Mouse (Mus musculus) myocyte (in vitro differentiated cells): ENCODE results near the gene Cbs. TPM values are rescaled to one million over a fixed set of nuclear protein-coding genes. Genes with fewer than 3 reads are reported as not detected.

Experiments
- H3K27me3 ChIP-seq: one replicate; pipeline ENCODE4 v1.6.1; 2011; ENCODE audit not compliant: control insufficient read depth, insufficient read depth, insufficient read length
- H3K36me3 ChIP-seq: one replicate; pipeline ENCODE4 v1.6.1; 2011; ENCODE audit not compliant: control insufficient read depth, insufficient read depth
- H3K4me2 ChIP-seq: one replicate; pipeline ENCODE4 v1.6.1; 2011; ENCODE audit warnings: low read depth, control low read depth
- H3K4me3 ChIP-seq: one replicate; pipeline ENCODE4 v1.5.1; 2011; ENCODE audit warnings: mild to moderate bottlenecking, control low read depth, moderate library complexity
- H3K79me2 ChIP-seq: one replicate; pipeline ENCODE4 v1.6.1; 2011; ENCODE audit not compliant: control insufficient read depth, insufficient read depth
- H3ac ChIP-seq: one replicate; pipeline ENCODE4 v1.6.1; 2011; ENCODE audit not compliant: control insufficient read depth, insufficient read length
- CEBPB ChIP-seq: IDR thresholded peaks from 2 replicates; pipeline ENCODE4 v1.6.1; 2011; ENCODE audit warnings: mild to moderate bottlenecking, moderate library complexity; ENCODE audit not compliant: poor library complexity, insufficient read depth, severe bottlenecking
- E2F4 ChIP-seq: IDR thresholded peaks from one replicate; pipeline ENCODE4 v1.6.1; 2011; ENCODE audit warnings: mild to moderate bottlenecking, control low read depth, moderate library complexity; ENCODE audit not compliant: insufficient read depth
- MAX ChIP-seq: IDR thresholded peaks from one replicate; pipeline ENCODE4 v1.6.1; 2011; ENCODE audit warnings: low read depth, mild to moderate bottlenecking, control low read depth
- MYOD1 ChIP-seq, 3 experiments: IDR thresholded peaks; one replicate each; pipeline ENCODE4 v1.6.1; 2011; ENCODE audit warnings: control low read depth in 2 of 3, low read depth in 2 of 3, mild to moderate bottlenecking in 2 of 3, moderate library complexity in 1 of 3; ENCODE audit not compliant: insufficient read length in 2 of 3, control insufficient read depth in 1 of 3
- MYOG ChIP-seq, 3 experiments: IDR thresholded peaks; one replicate each; pipeline ENCODE4 v1.6.1; 2011; ENCODE audit warnings: control low read depth in 2 of 3, low read depth in 2 of 3, mild to moderate bottlenecking in 2 of 3; ENCODE audit not compliant: insufficient read length in 2 of 3, control insufficient read depth in 1 of 3, insufficient read depth in 1 of 3
- POLR2A ChIP-seq: IDR thresholded peaks from one replicate; pipeline ENCODE4 v1.6.1; 2011; ENCODE audit warnings: low read depth, mild to moderate bottlenecking, control low read depth, moderate library complexity; ENCODE audit not compliant: insufficient read length
- POLR2AphosphoS2 ChIP-seq: IDR thresholded peaks from one replicate; pipeline ENCODE4 v1.6.1; 2011; ENCODE audit warnings: low read depth, control low read depth; ENCODE audit not compliant: insufficient read length
- REST ChIP-seq: IDR thresholded peaks from one replicate; pipeline ENCODE4 v1.6.1; 2011; ENCODE audit warnings: mild to moderate bottlenecking, control low read depth, moderate library complexity; ENCODE audit not compliant: insufficient read depth, insufficient read length
- SRF ChIP-seq: IDR thresholded peaks from one replicate; pipeline ENCODE4 v1.6.1; 2011; ENCODE audit warnings: low read depth; ENCODE audit not compliant: control insufficient read depth, insufficient read length
- TCF12 ChIP-seq: IDR thresholded peaks from one replicate; pipeline ENCODE4 v1.6.1; 2011; ENCODE audit warnings: mild to moderate bottlenecking, control low read depth; ENCODE audit not compliant: poor library complexity, insufficient read depth, severe bottlenecking
- TCF3 ChIP-seq: IDR thresholded peaks from one replicate; pipeline ENCODE4 v1.6.1; 2011; ENCODE audit warnings: low read depth, control low read depth; ENCODE audit not compliant: insufficient read length
- USF1 ChIP-seq: IDR thresholded peaks from one replicate; pipeline ENCODE4 v1.6.1; 2011; ENCODE audit warnings: low read depth, mild to moderate bottlenecking, control low read depth, moderate library complexity
- polyA plus RNA-seq: library from polyadenylated mRNA; unstranded; fragments of >200 nt; fragmentation: generic; extraction: Trizol; gene quantifications from one replicate; pipeline ENCODE4 v1.2.1, GENCODE M21; 2012; ENCODE audit warnings: missing spikeins

Gene Cbs
- polyA plus RNA-seq, 1 experiment = 0.06 TPM

GRCm38 (mm10) chr17:31570321-31570925 lies 66.6 kb downstream of the Cbs start:
- TF ChIP-seq MYOG (IDR thresholded peaks at IDR 0.05; ENCODE audit: control insufficient read depth in 1 of 3, insufficient read depth in 1 of 3, insufficient read length in 2 of 3, low read depth in 2 of 3) = no peak
- no peak for TF ChIP-seq USF1
- TF ChIP-seq POLR2AphosphoS2 = no peak
- no peak for TF ChIP-seq CEBPB
- Histone ChIP-seq H3ac (no peak overlapping the region), H3K4me3 (no peak overlapping the region), H3K79me2 (peaks cover 47% of the 10 kb centered on the region), H3K4me2 (peak overlapping the region; percentile 46), H3K36me3 (no peaks in the 10 kb centered on the region), H3K27me3 (no peaks in the 10 kb centered on the region)

- no peak overlapping the region for H3K4me3 ChIP-seq
- H3ac ChIP-seq = no peak overlapping the region
- TF ChIP-seq CEBPB (no peak), SRF (no peak), TCF3 (no peak), TCF12 (no peak), MYOD1 (IDR thresholded peaks at IDR 0.05; ENCODE audit: control insufficient read depth in 1 of 3, insufficient read length in 2 of 3, low read depth in 2 of 3) (no peak), MYOG (IDR thresholded peaks at IDR 0.05; ENCODE audit: control insufficient read depth in 1 of 3, insufficient read depth in 1 of 3, insufficient read length in 2 of 3, low read depth in 2 of 3) (no peak), POLR2AphosphoS2 (no peak), POLR2A (no peak), REST (no peak), E2F4 (no peak), MAX (no peak), USF1 (no peak)
- H3K4me2 ChIP-seq = peak overlapping the region; percentile 46
- H3K36me3 ChIP-seq = no peaks in the 10 kb centered on the region
- H3K79me2 ChIP-seq = peaks cover 48% of the 10 kb centered on the region
- H3K27me3 ChIP-seq = no peaks in the 10 kb centered on the region
Measured at GRCm38 (mm10) chr17:31569756-31570155, 67.3 kb downstream of the Cbs start.

- peak overlapping the region; percentile 48 for H3K4me3 ChIP-seq
- no peak overlapping the region for H3ac ChIP-seq
- no peaks in the 10 kb centered on the region for H3K27me3 ChIP-seq
- H3K79me2 ChIP-seq = peaks cover 48% of the 10 kb centered on the region
- TF ChIP-seq POLR2AphosphoS2 = no peak
- TF ChIP-seq CEBPB = no peak
- no peak for TF ChIP-seq SRF
- TF ChIP-seq E2F4 = no peak
- no peak for TF ChIP-seq TCF12
- no peak for TF ChIP-seq MYOG (IDR thresholded peaks at IDR 0.05; ENCODE audit: control insufficient read depth in 1 of 3, insufficient read depth in 1 of 3, insufficient read length in 2 of 3, low read depth in 2 of 3)
- no peak for TF ChIP-seq REST
- TF ChIP-seq USF1 = no peak
- no peak for TF ChIP-seq POLR2A
- no peak for TF ChIP-seq MYOD1 (IDR thresholded peaks at IDR 0.05; ENCODE audit: control insufficient read depth in 1 of 3, insufficient read length in 2 of 3, low read depth in 2 of 3)
- no peak for TF ChIP-seq MAX
- no peak for TF ChIP-seq TCF3
- H3K4me2 ChIP-seq = peak overlapping the region; percentile 94
- no peaks in the 10 kb centered on the region for H3K36me3 ChIP-seq
Measured at GRCm38 (mm10) chr17:31566276-31566675, 70.8 kb downstream of the Cbs start.

- no peaks in the 10 kb centered on the region for H3K27me3 ChIP-seq
- peak overlapping the region; percentile 94 for H3K4me2 ChIP-seq
- H3K79me2 ChIP-seq = peaks cover 48% of the 10 kb centered on the region
- H3K36me3 ChIP-seq = no peaks in the 10 kb centered on the region
- TF ChIP-seq POLR2A (no peak), MYOG (IDR thresholded peaks at IDR 0.05; ENCODE audit: control insufficient read depth in 1 of 3, insufficient read depth in 1 of 3, insufficient read length in 2 of 3, low read depth in 2 of 3) (no peak), POLR2AphosphoS2 (no peak), TCF3 (no peak)
- peak overlapping the region; percentile 48 for H3K4me3 ChIP-seq
- H3ac ChIP-seq = peak overlapping the region; percentile 81
Measured at GRCm38 (mm10) chr17:31565141-31566056, 71.6 kb downstream of the Cbs start.

- Histone ChIP-seq H3K4me2 (no peak overlapping the region), H3K36me3 (no peaks in the 10 kb centered on the region), H3ac (peak overlapping the region; percentile 81), H3K79me2 (peaks cover 44% of the 10 kb centered on the region), H3K4me3 (peak overlapping the region; percentile 48), H3K27me3 (no peaks in the 10 kb centered on the region)
- TF ChIP-seq MYOG (IDR thresholded peaks at IDR 0.05; ENCODE audit: control insufficient read depth in 1 of 3, insufficient read depth in 1 of 3, insufficient read length in 2 of 3, low read depth in 2 of 3) (no peak), POLR2A (peak; percentile 62), CEBPB (no peak), USF1 (no peak), REST (no peak), TCF3 (peak; percentile 89), TCF12 (no peak), MAX (no peak), SRF (no peak), E2F4 (no peak), MYOD1 (IDR thresholded peaks at IDR 0.05; ENCODE audit: control insufficient read depth in 1 of 3, insufficient read length in 2 of 3, low read depth in 2 of 3) (peak in 1 of 3 experiments; percentile 35), POLR2AphosphoS2 (peak; percentile 4)
Measured at GRCm38 (mm10) chr17:31564858-31565140, 72.2 kb downstream of the Cbs start.
